Mouse (Mus musculus) ovary, postnatal 14 days (tissue): Measurements from ENCODE around the gene Mprip.

Source experiments
- DNase-seq: peaks from one replicate; pipeline ENCODE4 v3.0.0; 2022; ENCODE audit warnings: low spot score

Mprip gene

GRCm38 (mm10) chr11:59803516-59803915 lies 142.4 kb downstream of the Mprip start:
- DNase-seq = no peak

DNA sequence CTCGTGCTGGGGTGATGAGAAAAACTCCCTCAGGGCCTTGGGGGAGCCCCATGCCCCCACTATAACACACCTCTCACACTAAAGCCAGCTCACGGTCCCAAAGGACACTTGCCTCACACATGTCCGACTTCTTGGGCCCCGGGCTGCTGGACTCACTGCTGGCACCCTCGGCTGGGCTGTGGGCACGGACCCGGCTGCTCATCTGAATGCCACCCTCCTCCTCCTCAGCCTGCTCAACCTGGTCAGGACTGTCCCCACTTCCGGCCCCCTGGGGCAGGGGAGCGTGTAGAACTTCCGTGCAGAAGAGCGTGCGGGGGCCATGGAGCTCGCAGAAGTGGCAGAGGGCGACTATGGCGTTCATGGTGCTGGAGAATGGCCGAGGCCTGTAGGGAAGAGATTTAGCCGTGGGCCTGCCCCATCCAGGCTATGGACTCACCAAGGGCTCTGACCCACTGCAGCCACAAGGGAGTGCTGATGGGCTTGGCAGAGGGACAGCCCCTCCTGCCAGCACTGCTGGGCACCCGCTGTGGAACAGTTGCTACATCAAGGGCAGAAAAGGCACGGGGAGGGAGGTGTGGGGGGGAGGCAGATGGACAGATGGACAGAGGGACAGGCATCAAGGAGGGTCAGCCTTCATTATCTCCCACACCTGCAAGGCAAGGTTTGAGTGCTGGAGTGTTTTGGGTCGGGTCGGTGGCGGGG lies 143.5 kb downstream of the Mprip start:
- DNase-seq = no peak

GRCm38 (mm10) chr11:59805256-59805655 lies 144.2 kb downstream of the Mprip start:
- no peak for DNase-seq

GRCm38 (mm10) chr11:59805656-59806055 lies 144.6 kb downstream of the Mprip start:
- no peak for DNase-seq

DNA sequence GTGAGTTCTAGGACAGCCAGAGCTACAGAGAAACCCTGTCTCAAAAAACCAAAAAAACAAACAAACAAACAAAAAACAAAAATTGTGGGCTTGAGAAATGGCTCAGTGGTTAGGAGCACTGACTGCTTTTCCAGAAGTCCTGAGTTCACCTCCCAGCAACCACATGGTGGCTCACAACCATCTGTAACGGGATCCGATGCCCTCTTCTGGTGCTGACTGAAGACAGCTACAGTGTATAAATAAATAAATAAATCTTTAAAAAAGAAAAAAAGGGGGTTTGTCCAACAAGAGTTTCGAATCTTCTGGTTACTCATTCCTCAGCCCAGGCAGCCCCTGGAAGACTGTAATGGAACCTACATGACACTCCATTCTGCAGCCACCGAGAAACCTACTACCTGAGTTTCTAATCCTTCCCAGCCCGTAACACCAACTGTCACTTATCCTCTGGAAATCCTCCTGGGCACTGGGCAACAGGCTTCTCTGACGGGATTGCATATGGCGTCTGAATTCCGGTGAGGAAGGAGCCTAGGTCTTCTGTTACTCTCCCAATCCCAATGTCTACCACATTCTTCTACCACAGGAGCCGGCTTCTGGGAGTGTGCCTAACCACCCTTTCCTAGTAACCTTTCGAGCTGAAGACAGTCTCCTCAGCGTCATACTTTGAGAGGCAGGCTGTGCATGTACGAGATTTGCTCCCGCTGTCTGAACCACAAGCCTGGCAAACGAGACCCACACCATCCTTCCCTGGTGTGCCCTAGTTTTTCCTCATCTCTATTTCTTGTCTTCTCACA lies 147.3 kb downstream of the Mprip start:
- DNase-seq = no peak

DNA sequence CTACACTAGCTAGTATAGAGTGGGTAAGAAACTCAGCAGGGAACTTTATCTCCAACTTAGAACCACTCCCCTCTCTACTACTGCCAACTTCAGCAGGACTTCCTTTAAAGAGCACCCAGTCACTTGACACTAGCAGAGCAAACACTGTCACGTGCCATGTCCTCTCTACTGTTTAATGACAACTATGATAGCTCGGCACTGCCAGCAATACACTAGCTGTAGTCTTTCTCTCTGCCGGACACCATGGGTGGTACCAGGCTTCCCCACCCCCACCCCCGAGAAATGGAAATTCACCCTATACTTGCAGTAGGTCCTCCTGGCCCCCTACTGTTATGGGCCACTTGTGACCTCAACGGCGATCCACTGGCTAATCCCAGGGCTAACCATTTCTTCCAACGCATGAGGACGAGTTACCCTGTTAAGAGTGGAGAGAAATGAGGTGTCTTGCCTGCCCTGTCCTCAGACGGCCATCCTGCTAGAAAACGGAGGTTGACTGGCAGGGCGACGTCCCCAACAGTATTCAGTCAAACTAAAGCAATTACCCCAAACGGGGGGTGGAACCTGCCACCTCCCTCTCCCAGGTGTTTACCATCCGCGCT lies 148.1 kb downstream of the Mprip start:
- no peak for DNase-seq

DNA sequence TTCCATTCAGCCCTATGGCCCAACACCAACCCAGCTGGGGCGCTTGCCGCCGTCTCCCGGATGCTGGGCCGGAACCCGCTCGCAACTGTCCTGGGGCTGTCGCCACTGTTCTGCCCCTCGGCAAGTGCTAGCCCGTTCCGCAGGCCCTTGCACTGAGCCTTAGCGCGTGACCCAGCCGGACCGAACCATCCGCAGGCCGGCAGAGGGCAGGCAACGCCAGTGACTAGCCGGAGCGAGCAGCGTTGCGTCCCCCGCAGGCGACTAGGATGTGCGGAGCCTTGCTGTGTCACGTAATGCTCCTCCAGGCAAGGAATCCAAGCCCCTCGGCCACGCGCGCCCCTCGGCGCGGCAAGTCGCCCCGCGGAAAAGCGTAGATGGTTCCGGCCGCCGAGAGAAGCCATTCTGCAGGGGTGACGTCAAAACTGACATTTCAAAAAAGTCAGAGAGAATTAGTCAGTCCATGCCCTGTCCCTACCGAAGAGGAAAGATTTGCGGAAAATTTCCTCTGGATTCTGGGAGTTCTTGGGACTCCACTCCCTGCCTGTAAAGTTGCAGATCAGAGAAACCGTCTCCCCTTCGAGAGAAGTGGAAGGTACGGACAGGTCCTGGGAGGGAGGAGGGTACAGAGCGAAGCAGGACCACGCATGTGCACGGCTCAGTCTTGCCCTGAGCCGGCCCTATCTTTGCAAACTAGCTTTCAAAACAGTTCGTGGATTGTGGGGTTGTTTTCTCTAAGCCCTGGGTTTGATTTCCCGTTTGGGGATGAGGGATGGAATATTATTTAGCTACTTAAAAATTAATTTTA lies 148.8 kb downstream of the Mprip start, which contains the start of gene Flcn:
Flcn (minus strand) TSS at position 347 of the 805 bp plus-strand sequence.
- peak; percentile 75 for DNase-seq

- DNase-seq = no peak
Observed at GRCm38 (mm10) chr11:59810480-59811158, 149.5 kb downstream of the Mprip start.

DNA sequence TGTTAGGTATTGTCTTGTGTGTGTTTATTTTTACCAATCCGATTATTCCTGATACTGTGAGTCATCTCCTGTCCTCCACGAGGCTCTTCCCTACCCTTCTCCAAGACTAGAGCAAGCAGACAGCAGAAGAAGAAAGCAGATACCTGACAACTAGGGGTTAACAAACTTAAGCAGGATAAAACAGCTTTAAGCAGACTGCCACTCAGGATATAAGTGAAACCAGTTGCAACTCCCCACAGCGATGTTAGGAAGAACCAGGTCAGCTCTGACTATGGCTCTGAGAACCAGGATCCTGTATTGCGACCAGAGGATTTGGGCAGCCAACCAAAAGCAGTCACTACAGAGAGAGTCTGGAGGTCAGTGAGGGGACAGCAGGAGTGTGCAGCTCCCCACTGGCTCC lies 150.1 kb downstream of the Mprip start:
- DNase-seq = no peak

- no peak for DNase-seq
Observed at GRCm38 (mm10) chr11:59813276-59813675, 152.2 kb downstream of the Mprip start.

DNA sequence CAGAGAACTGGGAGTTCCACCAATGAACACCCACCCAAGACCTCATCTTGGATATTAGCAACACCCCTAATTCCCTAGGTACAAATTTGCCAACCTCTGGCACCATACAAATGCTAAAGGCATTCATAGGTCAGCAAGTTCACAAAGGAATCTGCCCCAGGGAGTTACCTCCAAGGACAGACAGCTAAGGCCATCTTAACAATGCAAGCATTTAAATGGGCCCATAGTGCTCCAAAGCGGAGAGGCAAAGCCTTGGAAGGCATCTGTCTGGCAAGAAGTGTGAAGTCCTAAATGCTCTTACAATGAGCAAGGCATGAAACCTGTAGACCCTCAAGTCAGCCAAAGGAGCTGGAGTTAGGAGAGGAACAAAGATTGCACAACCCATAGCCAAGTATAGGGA lies 153.2 kb downstream of the Mprip start:
- no peak for DNase-seq

- DNase-seq = no peak
Observed at GRCm38 (mm10) chr11:59814936-59815335, 153.8 kb downstream of the Mprip start.

GRCm38 (mm10) chr11:59815482-59816065 lies 154.5 kb downstream of the Mprip start:
- no peak for DNase-seq

DNA sequence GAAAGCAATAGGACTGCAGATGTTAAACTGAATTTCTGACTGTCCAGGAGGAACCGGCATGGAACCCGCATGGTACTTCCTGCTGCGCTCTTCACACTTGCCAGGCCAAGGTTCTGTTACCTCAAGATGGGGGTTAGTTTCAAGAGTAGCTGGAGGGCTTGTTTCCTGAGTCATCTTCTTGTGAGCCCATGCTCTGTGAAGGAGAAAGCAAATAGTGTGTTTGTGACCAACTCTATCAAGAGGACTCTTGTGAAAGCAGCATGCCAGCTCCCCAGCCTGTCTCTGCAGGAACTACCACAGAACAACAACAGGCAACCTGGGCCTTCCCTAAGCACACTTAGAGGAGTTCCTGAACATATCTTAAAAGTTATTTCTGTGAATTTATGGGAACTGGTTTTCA lies 156.8 kb downstream of the Mprip start:
- DNase-seq = no peak

GRCm38 (mm10) chr11:59821625-59822024 lies 160.5 kb downstream of the Mprip start:
- DNase-seq = no peak
